Mouse (Mus musculus) adrenal gland, adult (tissue): ENCODE measurements around the gene Pex13.
"Not testable (repeated sequence)": the region's sequence is repeated elsewhere in the genome, so short reads cannot be mapped to it uniquely, and the experiment has no call there.

Source experiments
- DNase-seq, 2 experiments: peaks; one replicate each; pipeline ENCODE4 v3.0.0; 2022 to 2023; ENCODE audit warnings: low spot score in 1 of 2; ENCODE audit not compliant: inconsistent age in 2 of 2

Gene Pex13

GRCm38 (mm10) chr11:23647835-23648234 is 17.9 kb downstream of the Pex13 start:
- no peak for DNase-seq

GRCm38 (mm10) chr11:23647431-23647830 is 18.3 kb downstream of the Pex13 start:
- DNase-seq, result no peak

GRCm38 (mm10) chr11:23634573-23634972 is 31.2 kb downstream of the Pex13 start:
- DNase-seq, result peak in 1 of 2 experiments; percentile 8

- DNase-seq, result no peak
Measured at GRCm38 (mm10) chr11:23633879-23634215, 31.9 kb downstream of the Pex13 start.

GRCm38 (mm10) chr11:23632945-23633878 is 32.5 kb downstream of the Pex13 start, which contains the start of gene 0610010F05Rik:
TSS of gene 0610010F05Rik (minus strand) at chr11:23633639.
- DNase-seq, result peak; percentile 88 to 94

GRCm38 (mm10) chr11:23630664-23631063 is 35.1 kb downstream of the Pex13 start:
- no peak for DNase-seq

- DNase-seq, result no peak
Measured at GRCm38 (mm10) chr11:23618995-23619394, 46.8 kb downstream of the Pex13 start.

GRCm38 (mm10) chr11:23614546-23614945 is 51.2 kb downstream of the Pex13 start:
- DNase-seq, result no peak

- not testable (repeated sequence) for DNase-seq
Measured at GRCm38 (mm10) chr11:23607291-23607690, 58.5 kb downstream of the Pex13 start.
